Mouse (Mus musculus) mesoderm, embryonic 11.5 days (tissue): ENCODE results near the gene Golga1.

Experiments
- DNase-seq: peaks from one replicate; pipeline ENCODE4 v3.0.0-alpha.2; 2012; ENCODE audit warnings: low read depth, low spot score

Golga1 gene

DNA sequence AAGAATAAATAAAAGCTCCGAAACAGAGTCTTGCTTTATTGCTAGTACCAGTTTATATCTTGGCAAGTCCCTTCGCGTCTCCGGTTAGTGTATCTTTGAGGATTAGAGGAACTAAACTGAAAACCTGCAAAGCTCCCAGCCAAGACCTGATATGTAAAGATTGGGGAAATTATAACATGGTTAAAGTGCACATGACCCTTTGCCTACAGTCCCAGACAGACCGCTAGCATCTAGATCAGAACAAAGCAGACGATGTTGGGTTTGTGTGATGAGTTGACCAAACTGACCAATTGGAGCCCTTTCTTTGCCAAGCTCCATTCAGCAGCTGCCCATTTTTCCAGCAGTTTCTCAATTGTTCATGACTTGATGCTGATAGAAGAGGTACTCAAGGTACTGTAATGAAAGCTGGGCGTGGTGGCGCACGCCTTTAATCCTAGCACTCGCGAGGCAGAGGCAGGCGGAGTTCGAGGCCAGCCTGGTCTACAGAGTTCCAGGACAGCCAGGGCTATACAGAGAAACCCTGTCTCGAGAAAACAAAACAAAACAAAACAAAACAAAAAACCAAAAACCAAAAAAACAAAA is 59.1 kb downstream of the Golga1 start:
- DNase-seq: no peak

DNA sequence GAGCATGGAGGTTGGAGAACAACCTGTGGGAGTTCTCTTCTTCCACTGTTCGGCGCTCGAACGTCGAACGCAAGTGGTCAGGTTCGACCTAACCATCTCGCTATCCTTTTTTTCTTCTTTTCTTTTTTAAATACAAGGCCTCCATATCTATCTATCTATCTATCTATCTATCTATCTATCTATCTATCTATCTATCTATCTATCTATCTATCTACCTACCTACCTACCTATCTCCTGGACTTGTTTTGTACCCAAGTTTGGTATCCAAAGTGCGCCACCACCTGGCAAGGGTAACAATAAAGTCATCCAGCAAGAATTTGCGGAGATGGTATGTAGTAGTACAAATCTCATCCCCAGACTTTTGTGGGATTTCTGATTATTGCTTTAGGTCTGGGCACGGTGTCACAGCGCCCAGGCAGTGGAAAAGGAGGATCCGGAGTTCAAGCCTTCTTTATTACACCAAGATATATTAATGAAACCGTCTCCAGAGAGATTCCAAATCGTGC is 59.7 kb downstream of the Golga1 start, which contains the start of gene Rpl35:
TSS of gene Rpl35 (minus strand) at position 51 of the 506 bp plus-strand sequence.
- no peak for DNase-seq

DNA sequence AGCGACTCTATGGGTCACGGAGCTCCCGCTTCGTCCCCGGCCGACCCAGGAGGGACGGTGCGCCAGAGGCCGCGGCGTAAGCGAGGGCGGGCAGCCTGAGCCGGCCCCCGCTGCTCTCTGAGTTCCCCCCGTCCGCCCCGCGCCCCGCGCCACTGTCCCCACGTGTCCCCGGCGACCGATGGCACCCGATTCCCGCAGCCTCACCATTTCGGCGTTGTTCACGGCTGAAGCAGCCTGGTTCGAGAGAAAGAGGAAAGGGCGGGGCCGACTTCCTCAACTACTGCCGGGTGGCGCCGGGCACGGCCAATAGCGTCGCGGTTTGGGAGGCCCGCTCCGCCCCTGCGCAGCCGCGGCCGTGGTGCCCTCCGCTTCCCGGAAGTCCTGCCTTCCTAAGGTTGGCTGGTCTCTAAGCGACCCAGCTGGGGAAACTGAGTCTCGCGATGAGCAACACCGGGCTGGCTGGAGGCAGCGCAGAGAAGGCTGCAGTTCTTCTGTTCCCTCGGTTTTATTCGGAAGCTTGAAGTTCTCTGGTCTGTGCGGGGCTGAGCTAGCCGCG is 60.4 kb downstream of the Golga1 start, which contains the start of gene Arpc5l:
TSS of gene Arpc5l (plus strand) at position 469 of the 556 bp plus-strand sequence.
- DNase-seq: peak; percentile 90

DNA sequence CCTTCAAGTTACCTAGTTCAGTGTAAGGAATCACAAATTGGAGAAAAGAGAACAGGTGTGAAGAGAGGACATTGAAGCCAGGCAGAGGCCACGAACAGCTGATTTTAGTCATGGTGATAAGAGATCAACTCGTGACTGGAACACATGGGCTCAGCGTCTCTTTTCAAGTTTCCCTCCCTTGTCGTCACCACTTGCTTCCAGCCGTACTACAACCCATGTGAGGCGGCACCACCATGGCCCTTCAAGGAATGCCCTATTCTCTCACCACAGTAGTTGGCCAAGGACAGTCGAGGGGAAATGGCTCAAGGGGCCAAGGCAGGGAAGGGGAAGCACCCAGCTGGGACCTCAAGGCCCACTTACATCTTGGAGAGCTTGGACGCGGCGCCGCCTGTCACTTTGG is 61.0 kb downstream of the Golga1 start:
- no peak for DNase-seq

DNA sequence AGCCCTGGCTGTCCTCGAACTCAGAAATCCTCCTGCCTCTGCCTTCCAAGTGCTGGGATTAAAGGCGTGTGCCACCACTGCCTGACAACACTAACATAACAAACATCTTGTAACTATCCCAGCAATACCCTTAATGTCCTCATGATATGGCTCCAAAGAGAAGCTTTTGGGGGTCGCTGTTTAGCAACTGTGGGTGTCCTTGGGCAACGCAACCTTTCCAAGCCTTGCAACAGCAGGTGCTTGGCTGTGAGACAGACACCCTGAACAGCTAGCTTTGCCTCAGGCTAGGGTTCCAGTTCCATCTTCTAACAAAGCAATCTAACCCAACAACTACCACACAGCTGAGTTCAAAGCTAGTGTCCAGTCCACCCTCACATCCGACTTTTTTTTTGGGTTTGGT is 61.8 kb downstream of the Golga1 start:
- no peak for DNase-seq

DNA sequence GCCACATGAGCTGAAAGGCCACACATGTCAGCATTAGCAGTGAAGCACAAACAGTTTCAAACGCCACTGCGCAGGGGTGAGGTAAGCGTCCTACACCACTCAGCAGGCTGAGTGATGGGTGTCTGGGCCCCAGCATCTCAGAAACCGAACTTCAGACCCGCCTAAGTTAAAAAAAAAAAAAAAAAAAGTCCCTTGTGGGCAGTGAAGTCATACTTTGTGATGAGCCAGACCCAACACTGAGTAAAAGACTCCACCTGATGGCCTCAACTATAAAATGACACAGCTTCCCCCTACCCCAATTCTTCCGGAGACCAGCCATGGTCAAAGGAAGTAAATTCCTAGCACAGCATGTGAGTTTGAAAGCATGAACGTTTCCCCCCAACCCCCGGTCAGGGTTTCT is 62.2 kb downstream of the Golga1 start:
- no peak for DNase-seq

DNA sequence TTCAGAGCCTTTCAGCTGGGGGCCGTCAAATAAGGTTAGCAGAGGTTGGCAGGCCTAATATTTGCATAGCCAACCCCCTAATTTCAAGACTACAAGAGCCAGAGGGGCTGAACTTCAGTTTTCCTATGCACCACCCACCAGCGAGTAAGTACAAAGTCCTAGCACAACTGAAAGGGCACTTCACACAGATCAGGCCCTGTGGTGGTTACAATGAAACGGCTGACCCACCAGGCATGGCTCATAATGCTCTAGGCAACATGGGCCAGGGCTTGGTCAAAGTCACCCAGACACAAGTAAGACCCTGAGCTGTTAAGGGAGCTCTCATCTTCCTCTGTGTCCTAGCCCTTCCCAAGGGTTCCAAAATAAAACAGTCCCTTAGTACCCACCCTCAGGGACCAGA is 63.5 kb downstream of the Golga1 start:
- no peak for DNase-seq

DNA sequence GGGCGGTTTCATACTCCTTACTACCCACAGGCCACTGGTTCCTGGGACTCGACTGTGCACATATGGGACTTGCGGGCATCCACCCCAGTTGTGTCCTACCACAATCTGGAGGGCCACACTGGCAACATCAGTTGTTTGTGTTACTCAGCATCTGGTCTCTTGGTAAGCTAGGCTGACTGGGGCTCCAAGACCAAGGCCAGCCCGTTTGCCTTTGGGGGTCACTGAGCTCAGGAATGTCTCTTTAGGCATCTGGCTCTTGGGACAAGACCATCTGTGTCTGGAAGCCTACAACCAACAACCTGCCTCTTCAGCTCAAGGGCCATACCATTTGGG is 64.8 kb downstream of the Golga1 start:
- no peak for DNase-seq

DNA sequence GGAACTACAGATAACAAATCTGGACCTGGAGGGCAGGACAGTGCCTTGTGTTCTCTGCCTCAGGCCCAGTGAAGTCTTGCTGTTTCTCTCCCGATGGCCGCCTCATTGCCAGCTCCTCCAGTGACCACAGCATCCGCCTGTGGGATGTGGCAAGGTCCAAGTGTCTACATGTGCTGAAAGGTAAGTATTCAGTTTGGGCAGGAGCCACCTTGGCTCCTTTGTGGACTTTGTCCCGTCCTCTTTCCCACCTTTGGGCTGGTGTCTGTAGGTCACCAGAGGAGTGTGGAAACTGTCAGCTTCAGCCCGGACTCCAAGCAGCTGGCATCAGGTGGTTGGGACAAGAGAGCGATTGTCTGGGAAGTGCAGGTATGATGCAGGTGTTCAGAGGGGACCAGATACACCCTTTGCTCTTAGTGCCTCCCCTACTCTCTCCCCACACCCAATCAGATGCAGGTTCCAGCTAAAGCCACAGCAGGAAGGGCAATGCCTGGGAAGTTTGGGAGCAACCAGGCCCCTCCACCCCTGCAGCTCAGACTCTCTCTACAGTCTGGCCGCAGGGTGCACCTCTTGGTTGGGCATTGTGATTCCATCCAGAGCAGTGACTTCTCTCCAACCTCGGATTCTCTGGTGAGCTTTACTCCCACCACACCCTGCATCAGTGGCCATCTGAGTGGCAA is 65.3 kb downstream of the Golga1 start:
- no peak for DNase-seq

DNA sequence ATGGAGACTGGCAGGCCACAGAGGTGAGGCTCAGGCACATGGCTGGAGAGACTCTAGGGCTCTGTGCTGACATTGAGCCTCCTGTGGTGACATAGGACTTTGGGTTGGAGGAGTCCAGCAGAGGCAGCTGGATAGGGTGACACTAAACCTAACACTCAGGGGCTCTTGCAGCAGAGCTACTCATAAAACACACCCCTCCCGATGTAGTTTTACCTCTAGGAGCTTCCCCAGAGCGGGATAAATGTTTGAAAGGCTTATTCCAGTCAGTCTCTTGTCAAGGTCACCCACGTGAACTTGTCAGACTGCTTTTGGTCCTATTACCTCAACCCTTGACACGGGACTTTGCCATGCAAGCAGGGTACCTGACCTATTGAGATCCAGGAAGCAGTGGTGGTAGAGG is 66.0 kb downstream of the Golga1 start:
- no peak for DNase-seq

DNA sequence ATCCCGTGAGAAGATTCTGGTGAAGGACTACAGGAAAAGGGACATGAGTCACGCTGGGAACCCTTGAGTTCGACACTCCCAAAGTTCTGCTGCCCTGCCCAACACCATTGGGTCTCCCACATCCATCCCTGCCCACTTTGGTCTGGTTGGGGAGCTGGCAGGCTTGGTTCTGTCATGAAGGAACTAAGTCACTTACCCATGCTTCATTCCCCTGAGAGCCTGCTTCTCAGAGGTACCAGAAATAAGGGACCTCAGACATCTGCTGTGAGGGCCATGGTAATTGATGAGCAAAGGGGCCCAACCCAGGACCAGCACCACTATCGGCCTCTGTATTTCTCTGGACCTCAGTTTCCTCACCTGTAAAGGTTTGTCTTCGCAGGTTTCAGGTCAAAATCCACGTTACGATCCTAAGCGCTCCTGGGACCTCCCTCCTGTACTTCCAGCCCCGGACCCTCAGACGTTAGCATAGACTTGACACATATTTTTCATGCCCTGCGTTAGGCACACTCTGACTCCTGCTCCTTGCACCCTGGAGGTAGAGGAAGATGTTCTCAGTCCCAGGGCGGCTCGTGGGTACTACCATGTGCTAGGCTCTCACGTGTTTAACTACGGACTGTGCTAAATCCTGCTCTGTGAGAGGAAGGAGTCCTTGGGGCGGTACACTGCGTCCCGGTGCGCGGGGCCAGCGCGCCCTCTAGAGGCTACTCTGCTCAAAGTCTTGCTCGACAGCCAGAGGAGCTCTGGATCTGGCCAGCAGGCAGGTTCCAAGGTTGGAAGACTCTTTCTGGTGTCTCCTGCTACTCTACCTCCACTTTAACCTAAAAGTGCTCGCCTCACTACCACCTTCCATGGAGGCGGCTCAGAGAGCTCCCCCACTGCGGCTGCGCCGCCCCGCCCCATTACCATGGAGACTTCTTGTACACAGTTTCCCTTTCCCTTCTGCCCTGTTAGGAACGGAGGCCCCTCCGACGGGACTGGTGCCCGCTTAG is 67.7 kb downstream of the Golga1 start, which contains the start of gene Wdr38:
TSS of gene Wdr38 (plus strand) at position 91 of the 989 bp plus-strand sequence.
- peak; percentile 89 for DNase-seq

DNA sequence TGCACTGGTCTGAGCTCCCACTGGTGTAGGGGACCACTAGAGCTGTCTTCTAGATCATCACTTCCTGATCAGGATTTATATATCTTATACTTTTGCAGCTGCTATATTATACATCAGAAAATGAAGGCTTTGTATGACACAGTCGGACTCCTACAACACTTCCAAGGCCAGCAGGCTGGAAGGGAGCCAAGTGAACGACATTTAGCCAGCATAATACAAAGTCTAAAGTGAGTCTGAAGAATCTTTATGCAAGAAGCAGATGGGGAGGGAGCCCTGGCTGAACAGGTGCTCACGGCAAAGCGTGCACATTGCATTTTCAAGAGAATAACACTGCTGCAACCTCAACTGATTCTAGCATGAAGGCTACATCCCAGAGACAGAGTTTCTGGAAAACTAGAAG is 72.9 kb downstream of the Golga1 start:
- DNase-seq: no peak

DNA sequence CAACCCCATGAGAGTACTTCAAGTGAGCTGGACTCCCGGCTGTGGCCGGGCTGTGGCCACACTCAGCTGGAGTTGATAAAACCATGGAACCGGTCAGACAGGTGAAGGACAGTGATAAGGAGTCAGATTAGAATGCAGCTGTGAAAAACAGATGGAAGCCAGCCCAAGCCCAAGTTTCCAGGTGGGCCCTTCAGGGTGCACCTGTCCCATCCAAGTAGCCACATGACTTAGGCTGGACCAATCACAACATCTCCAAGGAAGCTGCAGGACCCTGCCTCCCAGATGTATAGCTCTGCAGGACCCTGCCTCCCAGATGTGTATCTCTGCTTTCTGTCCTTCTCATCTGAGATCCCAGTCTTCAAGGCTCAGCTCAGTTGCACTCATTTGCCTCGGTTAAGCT is 73.3 kb downstream of the Golga1 start:
- DNase-seq: no peak

DNA sequence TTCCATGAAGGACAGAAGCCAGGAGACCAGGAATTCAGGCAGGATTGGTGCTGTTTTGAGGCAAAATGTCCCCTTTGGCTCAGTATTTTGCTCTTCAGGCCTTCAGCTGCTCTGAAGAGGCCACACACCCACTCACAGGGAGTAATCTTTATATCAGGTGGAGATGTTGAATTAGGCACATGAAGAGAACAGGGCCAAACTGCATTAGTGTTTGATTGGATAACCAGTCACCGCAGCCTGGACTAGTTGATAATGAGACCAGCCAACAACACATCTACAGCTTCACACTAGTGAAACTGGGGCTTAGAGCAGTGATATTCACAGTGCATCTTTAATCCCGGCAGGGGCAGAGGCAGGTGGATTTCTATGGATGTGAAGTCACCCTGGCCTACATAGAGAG is 76.4 kb downstream of the Golga1 start:
- no peak for DNase-seq

DNA sequence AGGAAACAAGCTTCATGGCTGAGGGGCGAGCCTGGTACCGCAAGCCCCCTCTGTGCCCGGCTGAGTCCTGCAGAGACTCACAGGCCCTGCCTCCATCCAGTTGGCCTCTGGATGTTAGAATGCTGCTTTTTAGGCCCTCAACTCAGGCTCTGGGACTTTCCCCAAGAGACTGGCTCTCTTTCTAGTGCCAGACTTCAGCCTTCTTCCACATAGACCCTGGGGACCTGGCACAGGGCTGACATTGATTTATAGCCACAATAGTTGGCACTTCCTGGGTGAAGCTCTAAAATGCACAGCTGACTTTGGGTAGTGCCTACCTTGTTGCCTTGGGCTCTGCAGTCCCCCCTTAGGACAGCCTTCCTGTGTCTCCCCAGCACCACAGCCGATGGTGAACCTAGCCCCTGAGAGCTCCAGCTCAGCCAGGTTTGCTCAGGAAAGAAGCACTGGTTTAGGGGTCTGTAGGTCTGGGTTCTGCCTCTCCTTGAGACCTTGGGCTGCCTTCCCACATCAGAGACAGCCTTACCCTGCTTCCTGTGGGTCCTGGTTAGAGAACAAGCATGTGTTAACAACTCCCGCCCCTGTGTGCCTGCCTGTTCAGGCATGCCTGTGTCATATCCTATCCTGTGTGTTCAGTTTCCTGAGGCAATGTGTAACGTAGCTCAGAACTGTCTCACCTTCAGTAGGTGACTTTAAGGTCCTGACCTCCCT is 77.4 kb downstream of the Golga1 start:
- no peak for DNase-seq

DNA sequence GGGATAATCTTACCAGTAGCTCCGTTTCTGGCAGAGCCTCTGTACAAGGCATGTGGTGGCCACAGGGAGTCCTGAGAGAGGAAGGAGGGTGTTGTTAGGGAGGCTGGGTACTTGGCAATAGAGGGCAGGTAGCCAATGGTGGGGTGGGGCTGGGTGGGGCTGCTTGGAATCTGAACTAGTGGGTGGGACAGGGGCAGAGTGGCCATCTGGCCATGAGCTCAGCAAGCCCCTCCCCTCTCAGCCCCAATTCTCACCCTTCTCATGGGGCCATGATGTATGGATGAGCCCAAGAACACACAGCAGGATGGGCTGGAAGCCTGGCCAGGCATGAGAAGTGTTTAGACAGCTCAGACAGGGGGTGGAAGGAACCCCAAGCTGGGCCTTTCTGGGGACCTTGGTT is 78.0 kb downstream of the Golga1 start:
- no peak for DNase-seq

DNA sequence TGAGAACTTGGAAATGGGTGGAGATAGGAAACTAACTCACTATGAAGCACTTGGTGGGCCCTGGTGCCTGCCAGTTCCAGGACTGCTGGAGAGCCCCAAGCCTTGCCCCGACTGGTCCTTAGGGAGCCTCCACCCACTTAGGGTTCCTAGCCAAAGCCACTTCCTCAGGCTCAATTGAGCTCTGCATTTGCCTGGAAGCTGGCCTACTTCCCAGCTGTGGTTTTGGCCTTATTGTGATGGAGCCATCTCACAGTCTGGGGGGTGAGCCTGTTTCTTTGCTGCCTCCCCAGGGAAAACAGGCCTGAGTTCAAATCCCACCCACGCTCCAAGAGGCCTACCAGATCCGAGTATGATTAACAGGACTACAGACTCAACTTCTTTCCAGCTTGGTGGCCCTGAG is 78.8 kb downstream of the Golga1 start:
- no peak for DNase-seq

DNA sequence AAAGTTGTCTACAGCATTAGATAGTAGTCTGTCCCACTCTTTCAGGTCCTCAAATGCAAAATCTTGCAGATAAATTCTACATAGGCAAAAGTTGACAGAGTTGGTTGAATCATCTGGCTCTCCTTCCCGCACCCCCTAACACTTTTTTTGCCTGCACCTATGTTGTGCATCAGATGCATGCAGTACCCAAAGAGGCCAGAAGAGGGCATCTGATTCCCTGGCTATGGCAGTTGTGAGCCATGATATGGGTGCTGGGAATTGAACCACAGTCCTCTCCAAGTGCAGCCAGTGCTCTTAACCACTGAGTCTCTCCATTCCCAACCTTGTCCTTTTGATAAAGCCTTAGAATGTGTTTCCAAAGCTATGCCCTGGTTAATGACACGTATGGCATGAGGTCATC is 81.9 kb downstream of the Golga1 start:
- DNase-seq: no peak

DNA sequence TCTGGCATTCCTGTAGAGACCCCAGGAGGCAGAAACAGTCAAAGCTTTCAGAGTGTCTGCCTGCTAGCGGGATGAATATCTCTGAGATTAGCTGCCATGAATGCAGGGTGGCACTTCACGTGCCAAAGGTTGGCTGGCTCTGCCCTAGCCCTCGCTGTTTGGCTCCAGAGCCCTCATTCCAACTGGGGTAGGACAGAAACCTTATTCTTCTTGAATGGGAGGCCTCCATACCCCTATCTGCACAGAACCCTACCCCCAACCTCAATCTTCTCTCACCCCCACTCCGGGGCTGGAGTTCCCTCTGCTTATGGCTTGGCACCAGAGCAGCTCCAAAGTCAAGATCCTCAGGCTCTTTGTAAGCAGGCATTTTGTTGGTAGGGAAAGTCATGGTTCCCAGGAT is 87.5 kb downstream of the Golga1 start:
- no peak for DNase-seq

DNA sequence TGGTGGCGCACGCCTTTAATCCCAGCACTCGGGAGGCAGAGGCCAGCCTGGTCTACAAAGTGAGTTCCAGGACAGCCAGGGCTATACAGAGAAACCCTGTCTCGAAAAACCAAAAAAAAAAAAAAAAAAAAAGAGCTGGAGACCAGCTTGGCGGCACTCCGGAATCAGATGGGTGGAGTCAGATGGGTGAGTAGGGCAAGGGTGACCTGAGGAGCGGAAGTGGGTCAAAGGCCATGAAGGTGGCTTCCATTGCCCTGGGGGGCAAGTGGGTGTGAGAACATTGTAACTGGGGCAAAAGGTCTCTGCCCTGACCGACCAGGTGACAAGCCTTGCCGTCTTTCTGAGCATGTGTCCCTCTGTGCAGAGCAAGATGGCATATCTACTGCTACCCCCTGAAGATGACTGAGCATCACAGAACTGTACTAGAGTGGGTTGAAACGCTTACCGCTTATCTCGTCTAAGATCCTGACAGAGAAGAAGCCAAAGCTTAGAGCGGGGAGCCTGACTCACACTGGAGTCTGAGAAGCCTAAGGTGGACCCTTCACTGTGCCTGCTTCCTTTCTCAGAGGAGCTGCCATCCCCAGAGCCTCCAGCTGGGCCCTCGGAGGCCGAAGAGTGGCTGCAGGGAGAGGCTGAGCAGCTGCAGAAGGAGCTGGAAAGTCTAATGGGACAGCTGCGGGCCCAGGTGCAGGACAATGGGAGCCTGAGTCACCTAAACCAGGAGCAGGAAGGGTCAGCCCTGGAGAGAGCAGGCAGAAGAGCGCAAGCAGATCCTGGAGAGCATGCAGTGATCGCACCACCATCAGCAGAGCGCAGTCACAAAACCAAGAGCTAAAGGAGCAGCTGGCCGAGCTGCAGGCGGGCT is 89.2 kb downstream of the Golga1 start:
- DNase-seq: no peak
